Mouse (Mus musculus) ovary, postnatal 14 days (tissue): Measurements from ENCODE around the gene Lnx1.

Experiments used
- DNase-seq: peaks from one replicate; pipeline ENCODE4 v3.0.0; 2022; ENCODE audit warnings: low spot score

The Lnx1 gene

GRCm38 (mm10) chr5:74602371-74602770 lies 100.3 kb downstream of the Lnx1 start:
- no peak for DNase-seq

DNA sequence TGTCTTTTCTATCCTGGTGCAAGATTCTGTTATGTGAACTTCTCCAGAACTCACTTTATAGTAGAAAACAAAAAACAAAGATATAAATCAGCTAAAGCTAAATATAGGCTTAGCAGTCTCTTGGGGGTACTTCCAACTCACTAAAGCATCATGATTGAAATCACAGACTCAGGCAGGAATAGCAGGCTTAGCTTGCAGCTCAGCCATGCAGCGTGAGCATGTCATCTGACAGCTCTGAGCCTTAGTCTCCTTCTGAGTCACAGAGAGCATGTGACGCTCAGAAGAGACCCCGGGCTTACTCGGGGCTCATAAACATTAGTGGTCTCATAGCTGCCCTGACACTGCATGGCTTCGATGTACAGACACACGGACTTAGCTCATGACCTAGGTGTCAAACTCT lies 100.7 kb downstream of the Lnx1 start:
- DNase-seq = no peak

DNA sequence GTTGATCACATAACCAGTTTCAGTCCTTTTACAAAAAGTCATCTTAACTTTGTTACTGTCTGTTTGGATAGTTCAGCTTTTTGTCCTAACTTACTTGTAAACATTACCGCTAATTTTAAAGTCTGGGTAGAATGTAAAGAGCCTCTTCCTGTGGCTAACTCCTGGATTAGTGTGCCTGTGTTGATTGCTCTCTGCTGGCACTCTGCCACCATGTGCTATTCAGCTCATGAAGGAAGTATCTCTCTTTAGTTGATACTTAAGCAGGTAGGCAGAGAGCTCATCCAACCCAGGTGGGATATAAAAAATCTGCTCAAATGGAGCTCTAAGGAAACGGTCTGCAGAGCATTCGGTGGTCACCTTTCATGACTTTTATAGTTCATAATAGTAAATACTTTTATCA lies 101.5 kb downstream of the Lnx1 start:
- DNase-seq = no peak

DNA sequence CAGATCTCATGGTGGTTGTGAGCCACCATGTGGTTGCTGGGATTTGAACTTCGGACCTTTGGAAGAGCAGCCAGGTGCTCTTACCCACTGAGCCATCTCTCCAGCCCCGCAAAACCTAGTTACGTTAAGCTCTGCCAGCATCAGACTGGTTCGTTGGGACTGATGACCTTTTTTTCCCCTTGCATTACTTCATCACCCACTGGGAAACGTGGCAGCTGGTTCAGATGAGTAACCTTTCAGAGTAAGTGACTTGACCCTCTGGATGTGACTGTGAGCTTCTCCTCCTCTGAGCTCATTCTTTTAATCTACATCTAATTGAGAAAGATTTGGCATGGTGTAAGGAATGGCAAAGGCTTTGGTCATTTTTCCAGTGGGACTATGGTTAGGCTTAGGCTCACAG lies 102.7 kb downstream of the Lnx1 start:
- DNase-seq = no peak

GRCm38 (mm10) chr5:74593147-74593546 lies 109.6 kb downstream of the Lnx1 start:
- DNase-seq = no peak

DNA sequence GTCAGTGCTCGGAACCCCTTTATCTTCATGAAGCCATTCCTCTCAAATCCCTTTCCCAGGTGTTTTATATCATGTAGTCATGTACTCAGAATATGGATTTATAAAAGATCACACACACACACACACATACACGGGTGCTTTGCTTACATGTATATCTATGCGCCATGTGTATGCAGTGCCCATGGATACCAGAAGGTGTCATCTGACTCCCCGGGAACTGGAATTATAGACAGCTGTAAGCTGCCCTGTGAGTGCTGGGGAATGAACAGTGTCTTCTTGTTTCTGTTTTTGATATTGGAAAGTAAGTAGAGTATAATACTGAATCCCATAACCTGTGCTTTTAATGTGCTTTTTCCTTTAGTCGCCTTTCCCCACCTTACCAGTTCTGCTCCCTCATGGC lies 111.3 kb downstream of the Lnx1 start:
- no peak for DNase-seq

DNA sequence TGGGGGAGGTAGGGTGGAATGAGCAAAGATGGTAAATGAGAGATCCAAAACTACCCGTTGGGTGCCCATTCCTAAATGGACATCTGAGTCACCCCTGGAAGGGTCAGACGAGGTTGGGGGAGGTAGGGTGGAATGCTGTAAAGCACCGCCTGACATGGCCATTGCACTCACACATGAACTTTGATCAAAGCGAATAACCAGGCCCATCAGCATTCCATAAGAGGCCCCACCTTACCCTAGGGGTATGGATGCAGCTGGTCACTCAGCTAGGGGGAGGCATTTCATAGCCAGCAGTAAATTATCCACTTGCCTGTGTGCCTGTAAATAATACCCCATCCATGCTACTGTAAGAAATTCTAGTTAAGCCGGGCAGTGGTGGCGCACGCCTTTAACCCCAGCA lies 113.6 kb downstream of the Lnx1 start:
- no peak for DNase-seq

DNA sequence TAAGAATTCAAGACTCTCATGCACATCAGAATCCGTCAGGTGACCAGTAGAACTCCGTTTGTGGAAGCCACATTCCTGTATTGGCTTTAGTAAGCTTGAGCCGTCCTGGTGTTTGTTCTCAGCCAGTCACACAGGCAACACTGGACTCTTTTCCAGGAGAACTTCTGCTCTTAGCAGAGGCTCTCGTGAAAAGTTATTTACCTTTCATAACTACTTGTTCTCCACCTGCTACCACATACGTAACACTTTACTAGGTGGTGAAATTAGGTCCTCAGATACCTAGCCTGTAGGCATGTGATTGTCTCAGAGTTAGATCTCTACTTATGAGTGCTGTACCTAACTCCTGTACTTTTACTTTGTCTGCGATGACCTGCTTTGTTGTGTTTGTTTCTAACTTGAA lies 130.9 kb downstream of the Lnx1 start:
- DNase-seq = no peak

DNA sequence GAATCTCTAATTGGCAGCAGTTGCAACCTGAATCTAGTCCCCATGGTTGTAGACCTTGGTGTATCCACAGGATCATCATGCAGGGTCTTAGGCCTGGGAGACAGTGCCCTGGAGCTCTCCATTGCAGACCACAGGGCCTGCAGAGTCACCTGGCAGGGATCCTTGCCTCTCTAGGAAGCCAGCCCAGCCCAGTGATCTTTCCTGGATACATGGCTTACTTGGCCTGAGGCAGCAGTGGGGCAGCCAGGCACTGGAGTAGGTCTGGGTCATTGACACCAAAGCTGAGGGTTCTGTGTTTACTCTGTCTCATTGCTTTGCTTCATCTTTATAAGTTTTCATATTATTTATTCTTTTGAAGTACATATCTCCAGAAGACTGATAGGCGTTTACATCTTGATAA lies 141.6 kb downstream of the Lnx1 start:
- DNase-seq = no peak

DNA sequence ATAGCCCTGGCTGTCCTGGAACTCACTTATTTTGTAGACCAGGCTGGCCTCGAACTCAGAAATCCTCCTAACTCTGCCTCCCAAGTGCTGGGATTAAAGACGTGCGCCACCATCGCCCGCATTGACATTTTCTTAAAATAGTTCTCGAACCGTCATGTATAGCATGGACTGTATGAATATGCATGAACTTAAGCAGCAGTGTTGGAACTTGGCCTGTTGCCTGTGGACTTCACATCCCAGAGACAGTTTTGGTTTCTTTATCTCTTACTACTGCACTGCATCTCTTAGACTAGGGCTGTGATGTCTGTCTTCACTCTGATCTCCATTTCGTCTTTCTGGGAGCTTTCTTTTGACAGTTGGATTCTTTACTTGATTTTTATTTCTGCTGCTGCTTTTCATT lies 153.1 kb downstream of the Lnx1 start:
- no peak for DNase-seq

DNA sequence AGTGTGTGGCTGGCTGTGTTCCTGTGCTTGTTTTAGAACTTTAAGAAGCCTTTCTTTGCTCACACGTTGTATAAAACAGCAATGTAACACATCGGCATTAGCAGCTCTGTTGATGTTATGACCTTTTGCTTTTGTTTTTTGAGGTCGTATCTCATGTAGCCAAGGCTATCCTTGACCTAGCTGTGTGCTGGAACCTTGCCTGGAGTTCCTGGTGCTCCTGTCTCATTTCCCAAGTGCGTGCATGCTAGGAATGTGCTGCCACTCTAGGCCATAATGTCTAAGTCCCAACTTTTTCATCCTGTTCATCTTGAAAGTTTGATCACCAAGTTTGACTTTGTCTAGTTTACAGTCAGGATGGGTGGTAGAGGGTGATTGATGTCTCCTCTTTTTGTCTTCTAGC lies 157.1 kb downstream of the Lnx1 start:
- DNase-seq = no peak
